Mouse (Mus musculus): Measurements from ENCODE around the gene Asic1. TPM values are rescaled to one million over a fixed set of nuclear protein-coding genes. Genes with fewer than 3 reads are reported as not detected.
A peak's percentile ranks its signal among the peaks of the same experiment; 100 is the strongest.

Gene Asic1
- polyA plus RNA-seq, 2 experiments: 1.4 to 3.4 TPM

DNA sequence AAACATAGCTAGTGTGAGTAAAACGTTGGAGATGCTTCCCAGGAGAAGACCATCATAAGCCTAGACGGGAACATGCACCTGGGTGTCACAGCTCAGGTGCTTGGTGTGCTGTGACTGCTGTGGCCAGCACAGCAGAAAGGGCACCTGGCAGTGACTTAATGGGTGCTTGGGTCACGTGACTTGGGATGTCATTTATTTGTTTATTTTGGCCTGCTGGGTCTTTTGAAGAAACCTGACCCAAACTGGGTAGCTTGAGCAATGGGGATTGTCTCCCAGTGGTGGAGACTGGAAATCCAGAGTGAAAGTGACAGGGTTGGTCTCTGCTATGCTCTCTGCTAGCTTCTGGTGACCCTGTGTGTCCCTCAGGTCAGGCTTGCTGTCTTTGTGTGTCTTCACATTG, 41.3 kb downstream of the Asic1 start:
- Histone ChIP-seq H3K4me3 (replicated peaks; ENCODE audit: low read length) (no peak overlapping the region), H3K9ac (ENCODE audit: low read depth, low read length, severe bottlenecking) (no peak overlapping the region), H3K27ac (replicated peaks; ENCODE audit: low read depth, low read length) (no peak overlapping the region), H3K4me2 (replicated peaks; ENCODE audit: low read depth, low read length, severe bottlenecking) (no peak overlapping the region), H3K36me3 (ENCODE audit: control insufficient read depth, insufficient read depth, low read length) (peaks cover 91% of the 10 kb centered on the region), H3K27me3 (ENCODE audit: control insufficient read depth, insufficient read depth, low read length) (no peaks in the 10 kb centered on the region), H3K4me1 (ENCODE audit: control insufficient read depth, insufficient read depth, low read length) (no peaks in the 10 kb centered on the region), H3K9me3 (ENCODE audit: control insufficient read depth, low read length) (no peaks in the 10 kb centered on the region)
- no peak for ATAC-seq (ENCODE audit: low FRiP score, low read depth)
- no peak for DNase-seq (ENCODE audit: low spot score)
- WGBS: 63% methylated on average over 3 of the region's 3 CpGs
- no peak for TF ChIP-seq POLR2A (IDR thresholded peaks at IDR 0.05; ENCODE audit: borderline replicate concordance, extremely low read depth, insufficient read depth, insufficient read length)

DNA sequence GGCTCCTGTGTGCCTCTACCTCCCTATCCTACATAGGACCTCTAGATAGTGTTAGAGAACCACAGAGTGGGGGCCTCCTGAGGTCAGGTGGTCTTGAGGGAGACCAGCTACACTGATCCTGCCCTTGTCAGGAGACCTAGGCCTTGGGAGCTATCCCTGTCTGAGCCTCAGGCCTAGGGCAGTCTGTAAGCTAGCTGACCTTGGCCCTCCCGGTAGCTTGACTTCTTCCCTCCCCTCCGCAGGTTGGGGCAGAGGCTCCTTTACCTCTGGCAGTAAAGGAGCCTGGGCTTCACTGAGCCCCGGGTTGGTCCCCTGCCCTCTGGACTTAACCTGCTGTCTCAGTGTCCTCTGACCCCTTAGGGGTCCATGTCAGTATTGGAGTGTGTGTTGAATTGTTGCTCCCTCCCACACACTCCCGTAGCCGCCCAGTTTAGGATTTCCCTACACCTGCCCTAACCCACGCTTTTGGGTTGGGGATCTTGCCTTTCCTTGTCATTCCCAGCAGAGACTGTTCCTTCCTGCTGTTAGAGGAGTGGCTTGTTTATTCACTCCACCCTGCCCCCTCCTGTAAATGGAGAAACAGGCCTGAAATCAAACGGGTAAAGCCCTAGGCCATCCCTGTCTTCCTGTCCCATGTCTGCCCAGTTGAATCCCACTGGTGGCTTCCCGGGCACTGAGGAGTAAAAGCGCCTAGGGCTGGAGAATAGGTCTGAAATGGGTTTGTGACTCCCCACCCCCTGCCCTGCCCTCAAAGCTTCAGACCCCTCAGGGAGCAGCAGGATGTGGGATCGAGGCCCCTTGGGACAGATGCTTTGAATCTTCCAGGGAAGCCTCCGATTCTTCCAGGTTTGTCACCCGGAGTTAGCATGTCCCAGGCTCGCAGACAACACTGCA, 42.7 kb downstream of the Asic1 start:
- no peak for ATAC-seq (ENCODE audit: low FRiP score, low read depth)
- H3K9me3 ChIP-seq (ENCODE audit: control insufficient read depth, low read length): no peaks in the 10 kb centered on the region
- peaks cover 77% of the 10 kb centered on the region for H3K36me3 ChIP-seq (ENCODE audit: control insufficient read depth, insufficient read depth, low read length)
- no peaks in the 10 kb centered on the region for H3K4me1 ChIP-seq (ENCODE audit: control insufficient read depth, insufficient read depth, low read length)
- no peak for TF ChIP-seq POLR2A (IDR thresholded peaks at IDR 0.05; ENCODE audit: borderline replicate concordance, extremely low read depth, insufficient read depth, insufficient read length)
- 70% methylated on average over 13 of the region's 13 CpGs for WGBS
- no peak overlapping the region for H3K4me2 ChIP-seq (replicated peaks; ENCODE audit: low read depth, low read length, severe bottlenecking)
- DNase-seq (ENCODE audit: low spot score): no peak
- no peak overlapping the region for H3K4me3 ChIP-seq (replicated peaks; ENCODE audit: low read length)
- H3K9ac ChIP-seq (ENCODE audit: low read depth, low read length, severe bottlenecking): no peak overlapping the region
- no peaks in the 10 kb centered on the region for H3K27me3 ChIP-seq (ENCODE audit: control insufficient read depth, insufficient read depth, low read length)
- no peak overlapping the region for H3K27ac ChIP-seq (replicated peaks; ENCODE audit: low read depth, low read length)

- H3K4me2 ChIP-seq (replicated peaks; ENCODE audit: low read depth, low read length, severe bottlenecking): no peak overlapping the region
Measured at GRCm38 (mm10) chr15:99713569-99713968, 43.4 kb downstream of the Asic1 start.

GRCm38 (mm10) chr15:99714206-99714605, 44.0 kb downstream of the Asic1 start:
- H3K27me3 ChIP-seq (ENCODE audit: control insufficient read depth, insufficient read depth, low read length): no peaks in the 10 kb centered on the region
- 66% methylated on average over 4 of the region's 4 CpGs for WGBS

More at GRCm38 (mm10) chr15:99713569-99713968, 43.4 kb downstream of the Asic1 start:
- Histone ChIP-seq H3K4me3 (replicated peaks; ENCODE audit: low read length) (no peak overlapping the region), H3K27ac (replicated peaks; ENCODE audit: low read depth, low read length) (no peak overlapping the region), H3K27me3 (ENCODE audit: control insufficient read depth, insufficient read depth, low read length) (no peaks in the 10 kb centered on the region), H3K9ac (ENCODE audit: low read depth, low read length, severe bottlenecking) (no peak overlapping the region), H3K36me3 (ENCODE audit: control insufficient read depth, insufficient read depth, low read length) (peaks cover 73% of the 10 kb centered on the region), H3K4me1 (ENCODE audit: control insufficient read depth, insufficient read depth, low read length) (no peaks in the 10 kb centered on the region), H3K9me3 (ENCODE audit: control insufficient read depth, low read length) (no peaks in the 10 kb centered on the region)
- 93% methylated on average over 3 of the region's 3 CpGs for WGBS
- DNase-seq (ENCODE audit: low spot score) (no peak), ATAC-seq (ENCODE audit: low FRiP score, low read depth) (no peak)
- TF ChIP-seq POLR2A (IDR thresholded peaks at IDR 0.05; ENCODE audit: borderline replicate concordance, extremely low read depth, insufficient read depth, insufficient read length): no peak

DNA sequence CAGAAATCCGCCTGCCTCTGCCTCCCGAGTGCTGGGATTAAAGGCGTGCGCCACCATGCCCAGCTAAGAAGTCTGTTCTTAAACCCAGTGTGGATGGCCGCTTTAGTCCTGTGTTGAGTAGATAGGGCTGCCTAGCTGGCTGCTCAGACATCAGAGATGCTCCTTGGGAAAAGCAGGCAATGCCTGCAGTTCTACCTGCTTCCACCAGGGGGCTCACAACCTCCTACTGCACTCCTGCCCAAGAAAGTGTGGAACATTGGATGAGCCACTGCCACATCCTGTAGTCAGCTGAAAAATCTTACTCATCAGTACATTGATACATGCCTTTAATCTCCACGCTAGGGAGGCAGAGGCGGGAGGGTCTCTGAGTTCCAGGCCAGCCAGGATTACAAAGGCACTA, 44.7 kb downstream of the Asic1 start:
- Histone ChIP-seq H3K4me2 (replicated peaks; ENCODE audit: low read depth, low read length, severe bottlenecking) (no peak overlapping the region), H3K9me3 (ENCODE audit: control insufficient read depth, low read length) (no peaks in the 10 kb centered on the region), H3K27ac (replicated peaks; ENCODE audit: low read depth, low read length) (no peak overlapping the region), H3K4me3 (replicated peaks; ENCODE audit: low read length) (no peak overlapping the region), H3K36me3 (ENCODE audit: control insufficient read depth, insufficient read depth, low read length) (peaks cover 60% of the 10 kb centered on the region), H3K9ac (ENCODE audit: low read depth, low read length, severe bottlenecking) (no peak overlapping the region), H3K27me3 (ENCODE audit: control insufficient read depth, insufficient read depth, low read length) (no peaks in the 10 kb centered on the region), H3K4me1 (ENCODE audit: control insufficient read depth, insufficient read depth, low read length) (no peaks in the 10 kb centered on the region)
- no peak for TF ChIP-seq POLR2A (IDR thresholded peaks at IDR 0.05; ENCODE audit: borderline replicate concordance, extremely low read depth, insufficient read depth, insufficient read length)
- peak; percentile 34; the same call in 1 of the 2 replicates for ATAC-seq (ENCODE audit: low FRiP score, low read depth)
- DNase-seq (ENCODE audit: low spot score): peak; percentile 80
- WGBS: 50% methylated on average over 7 of the region's 7 CpGs

More at GRCm38 (mm10) chr15:99714206-99714605, 44.0 kb downstream of the Asic1 start:
- ATAC-seq (ENCODE audit: low FRiP score, low read depth) (no peak), DNase-seq (ENCODE audit: low spot score) (no peak)
- H3K4me3 ChIP-seq (replicated peaks; ENCODE audit: low read length): no peak overlapping the region
- H3K4me1 ChIP-seq (ENCODE audit: control insufficient read depth, insufficient read depth, low read length): no peaks in the 10 kb centered on the region
- no peak overlapping the region for H3K9ac ChIP-seq (ENCODE audit: low read depth, low read length, severe bottlenecking)
- no peaks in the 10 kb centered on the region for H3K9me3 ChIP-seq (ENCODE audit: control insufficient read depth, low read length)
- peaks cover 67% of the 10 kb centered on the region for H3K36me3 ChIP-seq (ENCODE audit: control insufficient read depth, insufficient read depth, low read length)
- H3K27ac ChIP-seq (replicated peaks; ENCODE audit: low read depth, low read length): no peak overlapping the region
- no peak overlapping the region for H3K4me2 ChIP-seq (replicated peaks; ENCODE audit: low read depth, low read length, severe bottlenecking)
- no peak for TF ChIP-seq POLR2A (IDR thresholded peaks at IDR 0.05; ENCODE audit: borderline replicate concordance, extremely low read depth, insufficient read depth, insufficient read length)
